Mouse (Mus musculus) intestine, postnatal 0 days (tissue): ENCODE data around the gene Mcur1. TPM values are rescaled to one million over a fixed set of nuclear protein-coding genes. Genes with fewer than 3 reads are reported as not detected.

Experiments
- ATAC-seq: fragments of 200-750 bp; cut with Nextera tagmentation; 2 replicates; pipeline ENCODE4 v1.8.0; 2017; ENCODE audit warnings: mild to moderate bottlenecking, moderate TSS enrichment, moderate library complexity
- H3K27ac ChIP-seq: fragments of 300-500 bp; sonication (generic); 2 replicates; pipeline ENCODE4 v1.5.1; 2014; ENCODE audit warnings: mild to moderate bottlenecking, low read depth, low read length, moderate library complexity
- H3K27me3 ChIP-seq: fragments of 300-500 bp; sonication (generic); replicated peaks from 2 replicates; pipeline ENCODE4 v1.6.1; 2014; ENCODE audit warnings: low read length, mixed read lengths; ENCODE audit not compliant: control insufficient read depth, insufficient read depth
- H3K36me3 ChIP-seq: fragments of 300-500 bp; sonication (generic); 2 replicates; pipeline ENCODE4 v1.6.1; 2014; ENCODE audit warnings: mild to moderate bottlenecking, moderate library complexity; ENCODE audit not compliant: control insufficient read depth, insufficient read depth
- H3K4me1 ChIP-seq: fragments of 300-500 bp; sonication (generic); replicated peaks from 2 replicates; pipeline ENCODE4 v1.6.1; 2014; ENCODE audit warnings: antibody characterized with exemption, low read length, mixed read lengths; ENCODE audit not compliant: control insufficient read depth, insufficient read depth
- H3K4me2 ChIP-seq: fragments of 300-500 bp; sonication (generic); replicated peaks from 2 replicates; pipeline ENCODE4 v1.6.1; 2014; ENCODE audit warnings: low read depth, mild to moderate bottlenecking, moderate library complexity
- H3K4me3 ChIP-seq: fragments of 300-500 bp; sonication (generic); 2 replicates; pipeline ENCODE4 v1.5.1; 2014; ENCODE audit warnings: low read depth, low read length
- H3K9ac ChIP-seq: fragments of 300-500 bp; sonication (generic); 2 replicates; pipeline ENCODE4 v1.6.1; 2014; ENCODE audit warnings: mild to moderate bottlenecking, low read depth, low read length
- H3K9me3 ChIP-seq: fragments of 300-500 bp; sonication (generic); 2 replicates; pipeline ENCODE4 v1.6.1; 2016; ENCODE audit warnings: mixed run types; ENCODE audit not compliant: control insufficient read depth
- CTCF ChIP-seq: sonication (generic); IDR thresholded peaks from 2 replicates; pipeline ENCODE4 v1.5.1; 2016; ENCODE audit warnings: low read depth, mild to moderate bottlenecking, control low read depth, antibody characterized with exemption, moderate library complexity
- WGBS: fragments of 180-500 bp; shearing (Covaris S2); extraction: QIAGEN DNeasy Blood & Tissue Kit; methylation state at CpG from one replicate; pipeline ENCODE4 v1.1.7; 2014; 5-methylcytosine and 5-hydroxymethylcytosine counted together
- polyA plus RNA-seq: library from polyadenylated mRNA; unstranded; fragments of >200 nt; fragmentation: Nextera tagmentation; extraction: Ambion mirVana; gene quantifications from 2 replicates; pipeline ENCODE4 v1.2.1, GENCODE M21; 2015

Gene Mcur1
- polyA plus RNA-seq, 1 experiment from 2014 or later: 15.4 TPM

- no peak for TF ChIP-seq CTCF
- Histone ChIP-seq H3K9me3 (no peaks in the 10 kb centered on the region), H3K4me3 (no peak overlapping the region), H3K36me3 (no peaks in the 10 kb centered on the region), H3K9ac (no peak overlapping the region), H3K27me3 (no peaks in the 10 kb centered on the region), H3K4me2 (0 out of 2 replicates have a peak overlapping the region, but pooled peaks have one; percentile 17), H3K27ac (no peak overlapping the region), H3K4me1 (no peaks in the 10 kb centered on the region)
- 49% methylated on average over 8 of the region's 8 CpGs for WGBS
- no peak for ATAC-seq
These were observed 32.7 kb upstream of the Mcur1 start for GRCm38 (mm10) chr13:43592681-43593068.

GRCm38 (mm10) chr13:43591828-43592680 is 32.1 kb upstream of the Mcur1 start:
- Histone ChIP-seq H3K9ac (no peak overlapping the region), H3K4me2 (0 out of 2 replicates have a peak overlapping the region, but pooled peaks have one; percentile 17), H3K4me1 (no peaks in the 10 kb centered on the region), H3K36me3 (no peaks in the 10 kb centered on the region), H3K4me3 (no peak overlapping the region), H3K9me3 (no peaks in the 10 kb centered on the region), H3K27me3 (no peaks in the 10 kb centered on the region), H3K27ac (no peak overlapping the region)
- 68% methylated on average over 28 of the region's 28 CpGs for WGBS
- ATAC-seq: no peak
- TF ChIP-seq CTCF: no peak

DNA sequence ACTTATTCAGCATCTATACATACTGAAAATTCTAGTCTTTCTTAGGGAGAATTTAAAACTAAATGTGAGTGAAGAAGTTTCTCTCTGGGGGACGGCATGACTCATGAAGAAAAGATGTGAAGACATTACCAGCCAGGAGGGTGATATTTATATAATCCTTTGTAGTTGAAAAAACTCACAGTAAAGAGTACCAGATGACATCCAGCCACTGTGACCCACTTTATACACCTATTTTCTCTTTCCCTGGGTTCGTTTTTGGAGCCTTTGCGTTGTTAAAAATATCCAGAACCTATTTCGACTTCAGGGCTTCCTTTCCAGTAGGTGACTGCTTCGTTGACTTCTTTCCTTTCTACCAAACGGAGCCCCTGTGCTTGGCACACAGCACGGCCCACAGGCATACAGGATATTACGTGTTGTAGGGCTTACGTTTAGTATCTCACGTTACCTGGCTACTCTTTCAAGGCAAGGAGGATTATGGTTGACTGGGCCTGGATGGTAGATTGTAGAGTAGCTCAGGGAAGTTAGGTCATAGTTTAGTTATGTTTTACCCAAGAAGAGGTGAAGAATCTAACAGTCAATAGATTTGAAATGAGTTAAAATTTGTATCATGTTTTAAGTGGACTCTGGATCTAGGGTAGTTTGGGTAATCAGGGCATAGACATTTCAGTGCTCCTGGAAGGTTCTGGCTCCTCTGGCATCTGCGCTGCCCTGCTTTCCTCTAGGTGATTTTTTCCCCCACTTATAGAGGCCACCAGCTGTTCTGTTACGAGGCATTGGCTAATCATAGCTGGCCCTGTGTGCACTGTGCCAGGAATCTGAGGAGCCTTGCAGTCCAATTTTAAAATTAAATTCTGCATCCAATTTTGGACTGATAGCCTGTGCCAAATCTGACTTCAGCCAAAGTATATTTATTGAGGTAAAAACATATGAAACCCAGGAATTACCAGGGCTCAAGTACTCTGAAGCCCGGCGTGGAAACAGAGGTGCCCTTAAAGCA is 28.2 kb upstream of the Mcur1 start:
- ATAC-seq: no peak

DNA sequence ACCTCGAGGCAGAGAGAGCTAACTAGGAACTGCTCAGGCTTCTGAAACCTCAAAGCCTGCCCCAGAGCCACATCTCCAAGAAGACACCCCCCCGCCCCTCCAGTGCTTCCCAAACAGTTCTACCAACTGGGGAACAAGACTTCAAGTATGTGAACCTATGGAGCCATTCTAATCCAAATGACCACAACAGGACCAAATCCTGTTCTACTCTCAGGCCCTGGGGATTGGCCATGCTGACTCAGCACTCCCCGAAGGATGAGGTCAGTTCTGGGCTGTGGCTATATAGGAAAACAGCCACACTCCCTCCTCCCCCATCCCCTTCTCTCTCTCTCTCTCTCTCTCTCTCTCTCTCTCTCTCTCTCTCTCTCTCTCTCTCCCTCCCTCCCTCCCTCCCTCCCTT is 27.0 kb upstream of the Mcur1 start:
- Histone ChIP-seq H3K36me3 (no peaks in the 10 kb centered on the region), H3K9me3 (no peaks in the 10 kb centered on the region), H3K27me3 (no peaks in the 10 kb centered on the region), H3K4me3 (no peak overlapping the region), H3K4me2 (no peak overlapping the region), H3K27ac (no peak overlapping the region), H3K4me1 (no peaks in the 10 kb centered on the region), H3K9ac (no peak overlapping the region)
- no peak for ATAC-seq
- WGBS: 97% methylated on average over 3 of the region's 3 CpGs
- TF ChIP-seq CTCF: no peak

More for the DNA sequence above, 28.2 kb upstream of the Mcur1 start:
- Histone ChIP-seq H3K4me2 (no peak overlapping the region), H3K36me3 (no peaks in the 10 kb centered on the region), H3K4me3 (no peak overlapping the region), H3K9ac (no peak overlapping the region), H3K27ac (no peak overlapping the region), H3K27me3 (no peaks in the 10 kb centered on the region), H3K4me1 (no peaks in the 10 kb centered on the region), H3K9me3 (no peaks in the 10 kb centered on the region)
- TF ChIP-seq CTCF: no peak
- 80% methylated on average over 14 of the region's 14 CpGs for WGBS

- Histone ChIP-seq H3K27ac (no peak overlapping the region), H3K36me3 (no peaks in the 10 kb centered on the region), H3K9me3 (no peaks in the 10 kb centered on the region), H3K4me1 (no peaks in the 10 kb centered on the region), H3K4me3 (no peak overlapping the region), H3K27me3 (no peaks in the 10 kb centered on the region), H3K4me2 (no peak overlapping the region), H3K9ac (no peak overlapping the region)
- no peak for ATAC-seq
- 68% methylated on average over 2 of the region's 2 CpGs for WGBS
- no peak for TF ChIP-seq CTCF
These were observed 25.3 kb upstream of the Mcur1 start for GRCm38 (mm10) chr13:43585335-43585734.

GRCm38 (mm10) chr13:43583504-43583903 is 23.5 kb upstream of the Mcur1 start:
- no peak overlapping the region for H3K4me3 ChIP-seq
- 64% methylated on average over 8 of the region's 8 CpGs for WGBS
- H3K4me2 ChIP-seq: no peak overlapping the region
- no peaks in the 10 kb centered on the region for H3K36me3 ChIP-seq
- H3K27ac ChIP-seq: no peak overlapping the region
- ATAC-seq: no peak
- H3K9ac ChIP-seq: no peak overlapping the region
- H3K27me3 ChIP-seq: no peaks in the 10 kb centered on the region
- no peaks in the 10 kb centered on the region for H3K9me3 ChIP-seq
- no peaks in the 10 kb centered on the region for H3K4me1 ChIP-seq
- no peak for TF ChIP-seq CTCF
